Mouse (Mus musculus) lung, postnatal 0 days (tissue): ENCODE measurements around the gene Ccn6. TPM values are rescaled to one million over a fixed set of nuclear protein-coding genes. Genes with fewer than 3 reads are reported as not detected.
"Not testable (repeated sequence)": the region's sequence is repeated elsewhere in the genome, so short reads cannot be mapped to it uniquely, and the experiment has no call there.

ENCODE experiments used
- ATAC-seq: fragments of 200-750 bp; cut with Nextera tagmentation; 2 replicates; pipeline ENCODE4 v1.8.0; 2017; ENCODE audit warnings: moderate library complexity
- DNase-seq: peaks from one replicate; pipeline ENCODE4 v3.0.0-alpha.2; 2016; ENCODE audit warnings: low spot score
- H3K27ac ChIP-seq: fragments of 300-500 bp; sonication (generic); 2 replicates; pipeline ENCODE4 v1.5.1; 2014; ENCODE audit warnings: antibody characterized with exemption, mild to moderate bottlenecking, low read length, mixed read lengths
- H3K27me3 ChIP-seq: fragments of 300-500 bp; sonication (generic); replicated peaks from 2 replicates; pipeline ENCODE4 v1.6.1; 2014; ENCODE audit warnings: low read length, mixed read lengths; ENCODE audit not compliant: insufficient read depth
- H3K36me3 ChIP-seq: fragments of 300-500 bp; sonication (generic); 2 replicates; pipeline ENCODE4 v1.6.1; 2014; ENCODE audit warnings: low read length, mixed read lengths; ENCODE audit not compliant: insufficient read depth
- H3K4me1 ChIP-seq: fragments of 300-500 bp; sonication (generic); 2 replicates; pipeline ENCODE4 v1.6.1; 2014; ENCODE audit warnings: antibody characterized with exemption, low read depth, low read length, mixed read lengths; ENCODE audit not compliant: insufficient read depth
- H3K4me2 ChIP-seq: fragments of 300-500 bp; sonication (generic); replicated peaks from 2 replicates; pipeline ENCODE4 v1.6.1; 2014; ENCODE audit warnings: low read depth, mild to moderate bottlenecking, low read length, moderate library complexity, mixed read lengths
- H3K4me3 ChIP-seq: fragments of 300-500 bp; sonication (generic); 2 replicates; pipeline ENCODE4 v1.5.1; 2014; ENCODE audit warnings: low read depth, low read length
- H3K9ac ChIP-seq: fragments of 300-500 bp; sonication (generic); replicated peaks from 2 replicates; pipeline ENCODE4 v1.6.1; 2014; ENCODE audit warnings: low read depth, mild to moderate bottlenecking
- H3K9me3 ChIP-seq: fragments of 300-500 bp; sonication (generic); 2 replicates; pipeline ENCODE4 v1.6.1; 2016; ENCODE audit warnings: low read length, mixed read lengths
- CTCF ChIP-seq: IDR thresholded peaks from 2 replicates; pipeline ENCODE4 v1.5.1; 2016; ENCODE audit warnings: antibody characterized with exemption, mild to moderate bottlenecking
- EP300 ChIP-seq: IDR thresholded peaks from 2 replicates; pipeline ENCODE4 v1.6.1; 2016; ENCODE audit warnings: antibody characterized with exemption, mild to moderate bottlenecking, control low read depth
- WGBS: fragments of 180-500 bp; shearing (Covaris S2); extraction: QIAGEN DNeasy Blood & Tissue Kit; methylation state at CpG from one replicate; pipeline ENCODE4 v1.1.7; 2014; 5-methylcytosine and 5-hydroxymethylcytosine counted together
- polyA plus RNA-seq: library from polyadenylated mRNA; unstranded; fragments of >200 nt; fragmentation: Nextera tagmentation; extraction: Ambion mirVana; gene quantifications from 2 replicates; pipeline ENCODE4 v1.2.1, GENCODE M21; 2015

The Ccn6 gene
- 0.10 TPM in 1 of 2 replicates, not detected in the other for polyA plus RNA-seq

DNA sequence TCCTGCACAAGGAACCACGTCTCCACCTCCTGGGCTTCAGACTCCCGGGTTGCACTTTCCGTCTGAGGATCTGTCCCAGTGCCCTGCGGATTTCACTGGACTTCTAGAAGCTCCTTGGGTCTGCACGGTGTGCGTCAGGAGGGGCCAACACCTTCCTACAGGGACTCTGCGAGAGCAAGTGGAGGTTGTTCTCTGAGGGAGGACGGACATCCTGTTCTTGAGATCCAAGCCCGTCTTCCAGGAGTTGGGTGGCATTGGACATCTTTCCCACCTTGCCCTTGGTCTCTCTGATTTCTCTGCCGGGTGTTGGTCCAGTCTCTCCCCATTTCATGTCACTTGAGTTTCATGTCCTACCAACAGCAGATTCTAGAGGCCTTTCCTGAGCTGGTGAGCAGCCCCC is at the start of gene Ccn6:
TSS of gene Ccn6 (minus strand) at position 101 of the 400 bp plus-strand sequence.
- no peak for TF ChIP-seq CTCF
- TF ChIP-seq EP300: no peak
- 83% methylated on average over 10 of the region's 10 CpGs for WGBS
- H3K9me3 ChIP-seq: no peaks in the 10 kb centered on the region
- 0 out of 2 replicates have a peak, but pooled peaks cover 5% of the 10 kb centered on the region for H3K4me1 ChIP-seq
- no peaks in the 10 kb centered on the region for H3K27me3 ChIP-seq
- H3K4me2 ChIP-seq: peak within 1 kb of the TSS; percentile 35
- H3K4me3 ChIP-seq: no peak within 1 kb of the TSS
- no peak within 1 kb of the TSS for H3K9ac ChIP-seq
- no peak within 1 kb of the TSS for H3K27ac ChIP-seq
- ATAC-seq: no peak
- DNase-seq: no peak
- no peaks in the 10 kb centered on the region for H3K36me3 ChIP-seq

DNA sequence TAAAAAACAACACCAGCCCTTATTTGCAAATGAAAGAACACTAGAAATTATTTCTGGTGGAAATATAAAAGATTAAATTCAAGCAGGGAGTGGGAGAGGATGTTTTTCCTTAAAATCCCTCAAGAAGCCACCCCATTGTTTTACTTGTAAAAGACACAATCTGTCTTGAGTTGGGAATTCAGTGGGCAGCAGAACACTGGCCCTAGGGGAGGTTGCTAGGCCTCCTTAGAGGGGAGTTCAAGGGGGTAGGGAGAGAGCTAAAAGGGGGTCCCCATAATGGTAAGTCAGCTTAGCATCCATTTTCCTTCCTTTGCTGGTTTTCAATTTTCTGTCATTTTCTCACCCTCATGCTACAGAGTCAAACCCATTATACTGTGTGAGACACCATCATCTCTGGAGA is 46.4 kb upstream of the Ccn6 start:
- ATAC-seq (no peak), DNase-seq (no peak)
- no peaks in the 10 kb centered on the region for H3K27me3 ChIP-seq
- H3K4me3 ChIP-seq: no peak overlapping the region
- H3K27ac ChIP-seq: no peak overlapping the region
- H3K9ac ChIP-seq: no peak overlapping the region
- H3K36me3 ChIP-seq: no peaks in the 10 kb centered on the region
- H3K4me2 ChIP-seq: no peak overlapping the region
- no peak for TF ChIP-seq EP300
- TF ChIP-seq CTCF: no peak
- H3K4me1 ChIP-seq: no peaks in the 10 kb centered on the region
- 0 out of 2 replicates have a peak, but pooled peaks cover 1% of the 10 kb centered on the region for H3K9me3 ChIP-seq

DNA sequence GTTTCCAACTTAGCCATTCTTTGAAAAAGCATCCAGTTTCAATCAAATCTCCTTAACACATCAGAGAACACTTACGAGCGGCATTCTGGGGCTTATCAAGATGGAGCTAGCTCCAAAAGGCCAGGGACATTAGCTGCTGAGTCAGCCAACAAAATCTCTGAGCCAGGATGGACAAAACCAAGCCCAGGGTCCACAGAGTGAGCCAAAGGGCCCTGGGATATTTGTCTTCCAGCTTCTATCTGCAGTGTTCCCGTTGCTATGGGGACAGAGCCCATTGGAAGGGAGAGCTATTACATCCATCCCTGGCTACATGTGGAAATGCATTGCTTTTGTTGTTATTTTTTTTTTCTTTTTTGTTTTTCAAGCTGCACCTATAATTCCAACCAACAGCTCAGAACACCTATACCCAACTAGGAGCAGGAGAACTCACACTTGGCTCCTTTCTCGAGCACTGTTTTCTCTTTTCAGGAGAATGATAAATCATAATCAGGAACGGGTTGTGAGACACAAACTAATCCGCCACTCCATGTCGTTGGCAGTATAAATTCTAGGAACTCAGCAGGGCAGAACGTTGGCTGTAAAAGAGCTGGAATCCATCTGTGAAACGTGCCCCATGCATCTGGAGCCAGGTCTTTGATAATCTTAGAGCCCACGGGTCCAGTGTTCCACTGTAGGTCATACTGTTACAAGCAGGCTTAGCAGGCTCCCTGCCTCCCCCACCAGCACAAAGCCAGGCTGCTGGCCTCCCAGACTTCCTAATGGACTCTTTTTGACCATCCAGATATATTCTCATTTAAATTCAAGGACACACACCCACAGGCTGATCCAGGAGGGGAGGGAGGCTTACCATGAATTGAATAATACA is 45.8 kb upstream of the Ccn6 start:
- TF ChIP-seq EP300: no peak
- TF ChIP-seq CTCF: no peak
- Histone ChIP-seq H3K4me2 (no peak overlapping the region), H3K4me1 (no peaks in the 10 kb centered on the region), H3K9ac (no peak overlapping the region), H3K27me3 (no peaks in the 10 kb centered on the region), H3K9me3 (0 out of 2 replicates have a peak, but pooled peaks cover 4% of the 10 kb centered on the region), H3K4me3 (no peak overlapping the region), H3K27ac (no peak overlapping the region), H3K36me3 (no peaks in the 10 kb centered on the region)
- ATAC-seq (no peak), DNase-seq (no peak)
- 49% methylated on average over 10 of the region's 10 CpGs for WGBS

DNA sequence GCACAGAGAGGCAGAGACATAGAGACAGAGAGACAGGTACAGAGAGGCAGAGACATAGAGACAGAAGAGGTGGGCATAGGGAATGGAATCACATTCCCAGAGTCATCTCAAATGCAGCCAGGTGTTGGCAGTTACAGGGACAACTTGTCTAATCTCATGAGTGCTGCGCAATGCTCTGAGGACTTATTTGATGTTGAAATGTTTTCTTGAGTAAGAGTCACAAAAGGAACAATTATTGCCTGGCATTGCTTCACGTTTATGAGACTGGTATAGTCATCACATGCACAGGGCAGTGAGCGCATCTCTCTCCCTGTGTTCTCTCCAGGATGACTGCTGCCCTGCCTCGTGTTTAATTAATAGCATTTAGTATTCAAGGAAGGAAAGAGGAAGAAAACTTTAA is 45.1 kb upstream of the Ccn6 start:
- no peaks in the 10 kb centered on the region for H3K27me3 ChIP-seq
- TF ChIP-seq EP300 (no peak), CTCF (no peak)
- no peak overlapping the region for H3K27ac ChIP-seq
- no peak overlapping the region for H3K4me2 ChIP-seq
- H3K9ac ChIP-seq: no peak overlapping the region
- H3K4me1 ChIP-seq: no peaks in the 10 kb centered on the region
- WGBS: 51% methylated on average over 4 of the region's 4 CpGs
- DNase-seq: peak; percentile 61
- no peak overlapping the region for H3K4me3 ChIP-seq
- no peaks in the 10 kb centered on the region for H3K36me3 ChIP-seq
- ATAC-seq: 0 out of 2 replicates have a peak, but pooled peaks have one; percentile 25
- H3K9me3 ChIP-seq: 0 out of 2 replicates have a peak, but pooled peaks cover 4% of the 10 kb centered on the region

DNA sequence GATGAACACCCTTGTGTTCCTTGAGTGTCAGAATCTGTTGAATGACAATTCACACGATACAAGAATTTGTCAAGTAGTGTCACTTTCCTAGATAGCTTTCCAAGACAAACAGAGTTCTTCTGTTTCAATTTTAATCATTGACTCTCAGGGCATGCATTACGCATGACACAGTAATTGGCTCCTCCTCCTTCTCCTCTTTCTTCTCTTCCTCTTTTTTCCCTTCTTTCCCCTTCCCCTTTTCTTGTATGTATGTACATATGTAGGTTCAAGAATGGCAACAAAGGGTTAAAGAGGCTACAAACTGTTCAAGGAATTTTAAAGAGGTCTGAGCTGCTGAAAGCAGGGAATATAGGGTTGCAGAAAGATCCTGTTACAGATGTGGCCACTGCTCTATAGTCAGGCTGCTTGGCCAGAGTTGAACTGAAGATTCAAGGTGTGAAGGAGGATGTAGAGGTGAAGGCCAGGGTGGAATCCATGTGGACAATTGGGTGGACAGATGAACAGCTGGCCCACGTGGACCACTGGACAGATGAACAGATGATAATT is 43.8 kb upstream of the Ccn6 start:
- 57% methylated on average over 3 of the region's 3 CpGs for WGBS

DNA sequence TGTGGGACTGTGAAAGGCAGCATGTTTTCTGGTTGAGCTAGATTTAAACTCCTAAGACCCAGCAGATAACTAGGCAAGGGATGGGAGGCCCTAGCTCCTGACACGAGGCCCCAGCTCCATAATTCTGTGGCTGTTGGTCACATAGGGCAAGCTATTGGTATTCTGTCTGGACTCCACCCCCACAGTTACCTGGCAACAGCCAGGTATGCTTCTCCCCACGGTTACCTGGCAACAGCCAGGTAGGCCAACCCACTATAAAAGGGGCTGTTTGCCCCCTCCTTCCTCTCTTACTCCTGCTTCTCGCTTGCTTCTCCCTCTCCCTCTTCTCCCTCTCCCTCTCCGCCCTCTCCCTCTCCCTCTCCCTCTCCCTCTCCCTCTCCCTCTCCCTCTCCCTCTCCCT is 38.9 kb upstream of the Ccn6 start:
- Histone ChIP-seq H3K9ac (no peak overlapping the region), H3K4me2 (no peak overlapping the region), H3K36me3 (no peaks in the 10 kb centered on the region), H3K27ac (no peak overlapping the region), H3K27me3 (no peaks in the 10 kb centered on the region), H3K9me3 (0 out of 2 replicates have a peak, but pooled peaks cover 4% of the 10 kb centered on the region), H3K4me1 (no peaks in the 10 kb centered on the region), H3K4me3 (no peak overlapping the region)
- ATAC-seq (no peak), DNase-seq (no peak)
- WGBS: 69% methylated on average over 4 of the region's 4 CpGs
- TF ChIP-seq EP300 (no peak), CTCF (no peak)

More for the DNA sequence above, 43.8 kb upstream of the Ccn6 start:
- Histone ChIP-seq H3K4me3 (no peak overlapping the region), H3K4me1 (no peaks in the 10 kb centered on the region), H3K9ac (no peak overlapping the region), H3K36me3 (no peaks in the 10 kb centered on the region), H3K4me2 (no peak overlapping the region), H3K9me3 (0 out of 2 replicates have a peak, but pooled peaks cover 4% of the 10 kb centered on the region), H3K27ac (no peak overlapping the region), H3K27me3 (no peaks in the 10 kb centered on the region)
- DNase-seq (no peak), ATAC-seq (no peak)
- TF ChIP-seq EP300 (no peak), CTCF (no peak)

DNA sequence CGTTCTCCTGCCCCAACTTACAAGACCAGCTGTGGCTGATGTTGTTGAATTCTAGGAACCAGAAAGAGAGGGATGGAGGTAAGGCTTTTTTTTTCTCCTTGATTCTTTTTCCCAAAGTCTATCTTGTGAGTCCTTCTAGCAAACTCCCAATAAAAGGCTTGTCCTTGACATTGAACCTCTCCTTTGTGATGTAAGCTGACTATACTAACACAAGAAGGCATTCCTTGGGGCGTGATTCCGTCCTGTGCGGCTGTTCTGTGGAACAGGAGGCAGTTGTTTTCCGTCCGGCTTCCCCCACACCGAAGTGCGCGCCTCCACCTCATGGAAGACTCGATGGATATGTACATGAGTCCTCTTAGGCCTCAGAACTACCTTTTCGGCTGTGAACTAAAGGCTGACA is 34.6 kb upstream of the Ccn6 start:
- H3K36me3 ChIP-seq, DNase-seq, H3K9me3 ChIP-seq, H3K27me3 ChIP-seq, H3K9ac ChIP-seq, ATAC-seq, H3K4me2 ChIP-seq, H3K27ac ChIP-seq, H3K4me1 ChIP-seq, H3K4me3 ChIP-seq: not testable (repeated sequence)
- WGBS: 93% methylated on average over 11 of the region's 11 CpGs
